Mouse (Mus musculus) midbrain, embryonic 14.5 days (tissue): ENCODE results near the gene Iars. TPM values are rescaled to one million over a fixed set of nuclear protein-coding genes. Genes with fewer than 3 reads are reported as not detected.

Source experiments
- ATAC-seq: fragments of 200-750 bp; cut with Nextera tagmentation; 2 replicates; pipeline ENCODE4 v1.8.0; 2017; ENCODE audit warnings: moderate number of reproducible peaks, moderate library complexity; ENCODE audit not compliant: low FRiP score, low TSS enrichment
- DNase-seq: peaks from one replicate; pipeline ENCODE4 v3.0.0-alpha.2; 2015
- H3K27ac ChIP-seq: fragments of 300-500 bp; sonication (generic); replicated peaks from 2 replicates; pipeline ENCODE4 v1.5.1; 2014; ENCODE audit warnings: mild to moderate bottlenecking, low read depth, low read length, moderate library complexity
- H3K27me3 ChIP-seq: fragments of 300-500 bp; sonication (generic); 2 replicates; pipeline ENCODE4 v1.6.1; 2014; ENCODE audit warnings: low read length, control low read depth, mixed read lengths; ENCODE audit not compliant: control insufficient read depth, insufficient read depth
- H3K36me3 ChIP-seq: fragments of 300-500 bp; sonication (generic); 2 replicates; pipeline ENCODE4 v1.6.1; 2014; ENCODE audit warnings: low read length, control low read depth; ENCODE audit not compliant: control insufficient read depth, insufficient read depth
- H3K4me1 ChIP-seq: fragments of 300-500 bp; sonication (generic); 2 replicates; pipeline ENCODE4 v1.6.1; 2014; ENCODE audit warnings: mild to moderate bottlenecking, antibody characterized with exemption, low read length, control low read depth; ENCODE audit not compliant: control insufficient read depth, insufficient read depth
- H3K4me2 ChIP-seq: fragments of 300-500 bp; sonication (generic); 2 replicates; pipeline ENCODE4 v1.6.1; 2014; ENCODE audit warnings: mild to moderate bottlenecking, low read length, moderate library complexity
- H3K4me3 ChIP-seq: fragments of 300-500 bp; sonication (generic); replicated peaks from 2 replicates; pipeline ENCODE4 v1.5.1; 2014; ENCODE audit warnings: low read depth, low read length
- H3K9ac ChIP-seq: fragments of 300-500 bp; sonication (generic); replicated peaks from 2 replicates; pipeline ENCODE4 v1.6.1; 2014; ENCODE audit warnings: mild to moderate bottlenecking, low read length, moderate library complexity
- H3K9me3 ChIP-seq: fragments of 300-500 bp; sonication (generic); 2 replicates; pipeline ENCODE4 v1.6.1; 2016; ENCODE audit warnings: low read length, control low read depth, mixed read lengths; ENCODE audit not compliant: control insufficient read depth
- WGBS: fragments of 180-500 bp; shearing (Covaris S2); extraction: QIAGEN DNeasy Blood & Tissue Kit; methylation state at CpG from one replicate; pipeline ENCODE4 v1.1.7; 2014; 5-methylcytosine and 5-hydroxymethylcytosine counted together
- polyA plus RNA-seq: library from polyadenylated mRNA; unstranded; fragments of >200 nt; fragmentation: Nextera tagmentation; extraction: Ambion mirVana; gene quantifications from 2 replicates; pipeline ENCODE4 v1.2.1, GENCODE M21; 2014

The Iars gene
- polyA plus RNA-seq, 1 experiment from 2014 or later, result 53.4 TPM

- Histone ChIP-seq H3K27me3 (no peaks in the 10 kb centered on the region), H3K4me3 (no peak overlapping the region), H3K9ac (no peak overlapping the region), H3K27ac (no peak overlapping the region), H3K4me2 (no peak overlapping the region), H3K4me1 (no peaks in the 10 kb centered on the region), H3K9me3 (no peaks in the 10 kb centered on the region), H3K36me3 (peaks cover 94% of the 10 kb centered on the region)
- DNase-seq (no peak), ATAC-seq (no peak)
- 95% methylated on average over 8 of the region's 8 CpGs for WGBS
Measured at GRCm38 (mm10) chr13:49708311-49708710, 26.4 kb downstream of the Iars start.

GRCm38 (mm10) chr13:49712047-49712721 is 30.3 kb downstream of the Iars start:
- Histone ChIP-seq H3K27ac (no peak overlapping the region), H3K4me2 (no peak overlapping the region), H3K36me3 (peaks cover 93% of the 10 kb centered on the region), H3K9me3 (no peaks in the 10 kb centered on the region), H3K4me1 (no peaks in the 10 kb centered on the region), H3K9ac (no peak overlapping the region), H3K27me3 (no peaks in the 10 kb centered on the region), H3K4me3 (no peak overlapping the region)
- 97% methylated on average over 12 of the region's 12 CpGs for WGBS
- DNase-seq (no peak), ATAC-seq (no peak)

- H3K4me3 ChIP-seq, result no peak overlapping the region
- 87% methylated on average over 3 of the region's 3 CpGs for WGBS
- ATAC-seq (no peak), DNase-seq (no peak)
- H3K27ac ChIP-seq, result no peak overlapping the region
- H3K9me3 ChIP-seq, result no peaks in the 10 kb centered on the region
- no peak overlapping the region for H3K9ac ChIP-seq
- H3K4me1 ChIP-seq, result no peaks in the 10 kb centered on the region
- H3K36me3 ChIP-seq, result peaks cover 99% of the 10 kb centered on the region
- no peaks in the 10 kb centered on the region for H3K27me3 ChIP-seq
- H3K4me2 ChIP-seq, result no peak overlapping the region
Measured at GRCm38 (mm10) chr13:49719310-49719709, 37.4 kb downstream of the Iars start.

- no peaks in the 10 kb centered on the region for H3K9me3 ChIP-seq
- ATAC-seq, result no peak
- no peak for DNase-seq
- peaks cover 46% of the 10 kb centered on the region for H3K36me3 ChIP-seq
- no peaks in the 10 kb centered on the region for H3K27me3 ChIP-seq
- H3K27ac ChIP-seq, result no peak overlapping the region
- no peak overlapping the region for H3K4me2 ChIP-seq
- no peak overlapping the region for H3K4me3 ChIP-seq
- 92% methylated on average over 2 of the region's 2 CpGs for WGBS
- H3K9ac ChIP-seq, result no peak overlapping the region
- H3K4me1 ChIP-seq, result no peaks in the 10 kb centered on the region
Measured at GRCm38 (mm10) chr13:49736430-49736829, 54.5 kb downstream of the Iars start.

GRCm38 (mm10) chr13:49738011-49738410 is 56.1 kb downstream of the Iars start:
- Histone ChIP-seq H3K27ac (no peak overlapping the region), H3K9ac (no peak overlapping the region), H3K4me1 (no peaks in the 10 kb centered on the region), H3K4me2 (no peak overlapping the region), H3K4me3 (no peak overlapping the region), H3K9me3 (no peaks in the 10 kb centered on the region), H3K36me3 (peaks cover 30% of the 10 kb centered on the region), H3K27me3 (no peaks in the 10 kb centered on the region)
- WGBS, result 91% methylated on average over 2 of the region's 2 CpGs
- DNase-seq (no peak), ATAC-seq (no peak)

GRCm38 (mm10) chr13:49741285-49742040 is 59.6 kb downstream of the Iars start:
- H3K36me3 ChIP-seq, result no peaks in the 10 kb centered on the region
- ATAC-seq (no peak), DNase-seq (no peak)
- H3K27me3 ChIP-seq, result no peaks in the 10 kb centered on the region
- no peak overlapping the region for H3K27ac ChIP-seq
- 93% methylated on average over 16 of the region's 16 CpGs for WGBS
- H3K9ac ChIP-seq, result no peak overlapping the region
- no peak overlapping the region for H3K4me3 ChIP-seq
- H3K4me1 ChIP-seq, result no peaks in the 10 kb centered on the region
- no peak overlapping the region for H3K4me2 ChIP-seq
- H3K9me3 ChIP-seq, result no peaks in the 10 kb centered on the region

GRCm38 (mm10) chr13:49756591-49756990 is 74.7 kb downstream of the Iars start:
- Histone ChIP-seq H3K9ac (no peak overlapping the region), H3K9me3 (no peaks in the 10 kb centered on the region), H3K4me3 (no peak overlapping the region), H3K4me1 (no peaks in the 10 kb centered on the region), H3K4me2 (no peak overlapping the region), H3K27me3 (no peaks in the 10 kb centered on the region), H3K27ac (no peak overlapping the region), H3K36me3 (no peaks in the 10 kb centered on the region)
- no peak for ATAC-seq
- WGBS, result 89% methylated on average over 9 of the region's 9 CpGs
- DNase-seq, result no peak

- Histone ChIP-seq H3K4me3 (no peak overlapping the region), H3K4me1 (no peaks in the 10 kb centered on the region), H3K27ac (no peak overlapping the region), H3K9me3 (no peaks in the 10 kb centered on the region), H3K36me3 (no peaks in the 10 kb centered on the region), H3K27me3 (no peaks in the 10 kb centered on the region), H3K4me2 (no peak overlapping the region), H3K9ac (no peak overlapping the region)
- DNase-seq (no peak), ATAC-seq (no peak)
- 81% methylated on average over 4 of the region's 4 CpGs for WGBS
Measured at GRCm38 (mm10) chr13:49757966-49758365, 76.1 kb downstream of the Iars start.

- 72% methylated on average over 1 of the region's 1 CpGs for WGBS
- Histone ChIP-seq H3K9ac (no peak overlapping the region), H3K27ac (no peak overlapping the region), H3K27me3 (no peaks in the 10 kb centered on the region), H3K9me3 (no peaks in the 10 kb centered on the region), H3K4me2 (no peak overlapping the region), H3K4me1 (no peaks in the 10 kb centered on the region), H3K36me3 (no peaks in the 10 kb centered on the region), H3K4me3 (no peak overlapping the region)
- DNase-seq (no peak), ATAC-seq (no peak)
Measured at GRCm38 (mm10) chr13:49760675-49761074, 78.8 kb downstream of the Iars start.
